Mouse (Mus musculus): Measurements from ENCODE around the gene Rnf44.

- TF ChIP-seq CTCF (IDR thresholded peaks at IDR 0.05; ENCODE audit: low read depth) (no peak), EP300 (IDR thresholded peaks at IDR 0.05; ENCODE audit: low read depth) (no peak)
Observed at GRCm38 (mm10) chr13:54670491-54670890, 23.2 kb downstream of the Rnf44 start.
